Mouse (Mus musculus) MEL (cell line): Measurements from ENCODE around the gene Rab37. TPM values are rescaled to one million over a fixed set of nuclear protein-coding genes. Genes with fewer than 3 reads are reported as not detected.

Experiments
- DNase-seq: peaks from one replicate; pipeline ENCODE4 v3.0.0; 2011; ENCODE audit warnings: low read depth, low spot score
- H3K27ac ChIP-seq: 2 replicates; pipeline ENCODE4 v1.5.1; 2012; ENCODE audit warnings: low read depth, mild to moderate bottlenecking, control low read depth, low read length, moderate library complexity; ENCODE audit not compliant: control insufficient read depth
- H3K27me3 ChIP-seq, 2 experiments: fragments of 150-350 bp in 1 of 2; sonication (generic) in 1 of 2; 2 replicates each; pipeline ENCODE4 v1.6.1; 2012; ENCODE audit warnings: low read length in 2 of 2, mild to moderate bottlenecking in 2 of 2, improper control_type of control experiment in 1 of 2, moderate library complexity in 1 of 2; ENCODE audit not compliant: insufficient read depth in 2 of 2, control insufficient read depth in 1 of 2
- H3K36me3 ChIP-seq, 2 experiments: 2 replicates each; pipeline ENCODE4 v1.6.1; 2012 to 2014; ENCODE audit warnings: low read length in 2 of 2, improper control_type of control experiment in 1 of 2, inconsistent platforms in 1 of 2, mild to moderate bottlenecking in 1 of 2; ENCODE audit not compliant: insufficient read depth in 2 of 2, control insufficient read depth in 1 of 2
- H3K4me1 ChIP-seq, 2 experiments: fragments of 150-350 bp in 1 of 2; sonication (generic) in 1 of 2; 2 replicates each; pipeline ENCODE4 v1.6.1; 2012; ENCODE audit warnings: low read length in 2 of 2, improper control_type of control experiment in 1 of 2, mild to moderate bottlenecking in 1 of 2; ENCODE audit not compliant: insufficient read depth in 2 of 2, control insufficient read depth in 1 of 2
- H3K4me3 ChIP-seq, 2 experiments: fragments of 150-350 bp in 1 of 2; sonication (generic) in 1 of 2; 2 replicates each; pipeline ENCODE4 v1.5.1; 2012; ENCODE audit warnings: low read depth in 2 of 2, low read length in 2 of 2, mild to moderate bottlenecking in 2 of 2, moderate library complexity in 2 of 2, control low read depth in 1 of 2, improper control_type of control experiment in 1 of 2; ENCODE audit not compliant: control insufficient read depth in 1 of 2, insufficient read depth in 1 of 2
- H3K79me2 ChIP-seq: 2 replicates; pipeline ENCODE4 v1.6.1; 2012; ENCODE audit warnings: mild to moderate bottlenecking, low read length, moderate library complexity; ENCODE audit not compliant: control insufficient read depth, poor library complexity, insufficient read depth
- H3K9ac ChIP-seq: 2 replicates; pipeline ENCODE4 v1.6.1; 2012; ENCODE audit warnings: low read depth, mild to moderate bottlenecking, control low read depth, low read length, moderate library complexity; ENCODE audit not compliant: control insufficient read depth, poor library complexity, severe bottlenecking
- H3K9me3 ChIP-seq: fragments of 150-350 bp; sonication (generic); replicated peaks from 2 replicates; pipeline ENCODE4 v1.6.1; 2012; ENCODE audit warnings: mild to moderate bottlenecking, low read length, improper control_type of control experiment, moderate library complexity; ENCODE audit not compliant: insufficient read depth
- BHLHE40 ChIP-seq: IDR thresholded peaks from 2 replicates; pipeline ENCODE4 v1.6.1; 2012; ENCODE audit warnings: low read depth, mild to moderate bottlenecking, inconsistent platforms, low read length, improper control_type of control experiment, borderline replicate concordance
- CHD1 ChIP-seq: IDR thresholded peaks from 2 replicates; pipeline ENCODE4 v1.6.1; 2012; ENCODE audit warnings: low read depth, mild to moderate bottlenecking, inconsistent platforms, low read length, improper control_type of control experiment
- CHD2 ChIP-seq: IDR thresholded peaks from 2 replicates; pipeline ENCODE4 v1.6.1; 2011; ENCODE audit warnings: low read length, improper control_type of control experiment
- CTCF ChIP-seq, 3 experiments: IDR thresholded peaks in 2 of 3; conservative IDR thresholded peaks in 1 of 3; 2 replicates each; pipeline ENCODE4 v1.5.1; 2011 to 2012; ENCODE audit warnings: low read length in 3 of 3, low read depth in 2 of 3, mild to moderate bottlenecking in 2 of 3, improper control_type of control experiment in 1 of 3, inconsistent platforms in 1 of 3, mixed read lengths in 1 of 3, moderate library complexity in 1 of 3; ENCODE audit not compliant: control insufficient read depth in 1 of 3, insufficient read depth in 1 of 3, poor library complexity in 1 of 3, severe bottlenecking in 1 of 3
- ELF1 ChIP-seq: IDR thresholded peaks from 2 replicates; pipeline ENCODE4 v1.6.1; 2014; ENCODE audit warnings: low read depth, mild to moderate bottlenecking, inconsistent platforms, low read length, improper control_type of control experiment, moderate library complexity
- EP300 ChIP-seq, 2 experiments: IDR thresholded peaks; 2 replicates each; pipeline ENCODE4 v1.6.1; 2011; ENCODE audit warnings: improper control_type of control experiment in 2 of 2, low read length in 2 of 2, low read depth in 1 of 2, mild to moderate bottlenecking in 1 of 2
- ETS1 ChIP-seq: IDR thresholded peaks from 2 replicates; pipeline ENCODE4 v1.6.1; 2012; ENCODE audit warnings: low read depth, mild to moderate bottlenecking, inconsistent platforms, low read length, improper control_type of control experiment, moderate library complexity
- GABPA ChIP-seq: IDR thresholded peaks from 2 replicates; pipeline ENCODE4 v1.6.1; 2012; ENCODE audit warnings: low read depth, mild to moderate bottlenecking, inconsistent platforms, low read length, improper control_type of control experiment, moderate library complexity
- GATA1 ChIP-seq: IDR thresholded peaks from 2 replicates; pipeline ENCODE4 v1.6.1; 2011; ENCODE audit warnings: low read depth, low read length, improper control_type of control experiment
- HCFC1 ChIP-seq: IDR thresholded peaks from 2 replicates; pipeline ENCODE4 v1.6.1; 2012; ENCODE audit warnings: low read depth, mild to moderate bottlenecking, inconsistent platforms, low read length, improper control_type of control experiment, moderate library complexity
- JUND ChIP-seq: IDR thresholded peaks from 2 replicates; pipeline ENCODE4 v1.6.1; 2011; ENCODE audit warnings: low read depth, mild to moderate bottlenecking, improper control_type of control experiment, low read length
- KAT2A ChIP-seq: conservative IDR thresholded peaks from 2 replicates; pipeline ENCODE4 v1.6.1; 2012; ENCODE audit warnings: low read depth, low read length, improper control_type of control experiment, inconsistent platforms
- MAFK ChIP-seq: IDR thresholded peaks from 2 replicates; pipeline ENCODE4 v1.6.1; 2011; ENCODE audit warnings: low read depth, mild to moderate bottlenecking, low read length, improper control_type of control experiment, borderline replicate concordance
- MAZ ChIP-seq: IDR thresholded peaks from 2 replicates; pipeline ENCODE4 v1.6.1; 2012; ENCODE audit warnings: low read depth, mild to moderate bottlenecking, inconsistent platforms, low read length, improper control_type of control experiment
- MEF2A ChIP-seq: IDR thresholded peaks from 2 replicates; pipeline ENCODE4 v1.6.1; 2014; ENCODE audit warnings: low read depth, mild to moderate bottlenecking, inconsistent platforms, low read length, improper control_type of control experiment; ENCODE audit not compliant: poor library complexity, insufficient replicate concordance, severe bottlenecking; ENCODE audit errors: extremely low read depth
- MXI1 ChIP-seq: IDR thresholded peaks from 2 replicates; pipeline ENCODE4 v1.6.1; 2011; ENCODE audit warnings: mild to moderate bottlenecking, low read depth, low read length, improper control_type of control experiment
- MYB ChIP-seq: IDR thresholded peaks from 2 replicates; pipeline ENCODE4 v1.6.1; 2011; ENCODE audit warnings: mild to moderate bottlenecking, low read depth, low read length, improper control_type of control experiment
- MYC ChIP-seq: IDR thresholded peaks from 2 replicates; pipeline ENCODE4 v1.6.1; 2011; ENCODE audit warnings: low read depth, mild to moderate bottlenecking, low read length, improper control_type of control experiment, moderate library complexity
- NELFE ChIP-seq: IDR thresholded peaks from 2 replicates; pipeline ENCODE4 v1.6.1; 2011; ENCODE audit warnings: low read depth, low read length, improper control_type of control experiment
- POLR2A ChIP-seq, 2 experiments: IDR thresholded peaks; 2 replicates each; pipeline ENCODE4 v1.6.1; 2011 to 2012; ENCODE audit warnings: low read length in 2 of 2, mild to moderate bottlenecking in 2 of 2, control low read depth in 1 of 2, improper control_type of control experiment in 1 of 2, low read depth in 1 of 2, moderate library complexity in 1 of 2; ENCODE audit not compliant: control insufficient read depth in 1 of 2, insufficient read depth in 1 of 2, poor library complexity in 1 of 2
- POLR2AphosphoS2 ChIP-seq: IDR thresholded peaks from 2 replicates; pipeline ENCODE4 v1.6.1; 2011; ENCODE audit warnings: low read length, improper control_type of control experiment
- POLR2AphosphoS5 ChIP-seq: IDR thresholded peaks from 2 replicates; pipeline ENCODE4 v1.6.1; 2012; ENCODE audit warnings: low read depth, borderline replicate concordance, mild to moderate bottlenecking, inconsistent platforms, low read length, moderate library complexity, mixed read lengths
- RAD21 ChIP-seq: IDR thresholded peaks from 2 replicates; pipeline ENCODE4 v1.6.1; 2011; ENCODE audit warnings: mild to moderate bottlenecking, low read depth, low read length, improper control_type of control experiment
- RCOR1 ChIP-seq: IDR thresholded peaks from 2 replicates; pipeline ENCODE4 v1.6.1; 2012; ENCODE audit warnings: low read depth, mild to moderate bottlenecking, inconsistent platforms, low read length, improper control_type of control experiment
- SIN3A ChIP-seq: IDR thresholded peaks from 2 replicates; pipeline ENCODE4 v1.6.1; 2012; ENCODE audit warnings: low read length, improper control_type of control experiment, inconsistent platforms
- SMC3 ChIP-seq: IDR thresholded peaks from 2 replicates; pipeline ENCODE4 v1.6.1; 2011; ENCODE audit warnings: low read depth, low read length, improper control_type of control experiment
- TAL1 ChIP-seq: IDR thresholded peaks from 2 replicates; pipeline ENCODE4 v1.6.1; 2012; ENCODE audit warnings: mild to moderate bottlenecking, inconsistent platforms, low read length, moderate library complexity, mixed read lengths
- TBP ChIP-seq: IDR thresholded peaks from 2 replicates; pipeline ENCODE4 v1.8.0; 2011; ENCODE audit warnings: low read depth, low read length, improper control_type of control experiment
- TCF12 ChIP-seq: IDR thresholded peaks from 2 replicates; pipeline ENCODE4 v1.6.1; 2014; ENCODE audit warnings: low read depth, mild to moderate bottlenecking, inconsistent platforms, low read length, improper control_type of control experiment, moderate library complexity
- UBTF ChIP-seq: IDR thresholded peaks from 2 replicates; pipeline ENCODE4 v1.6.1; 2012; ENCODE audit warnings: low read depth, mild to moderate bottlenecking, inconsistent platforms, low read length, improper control_type of control experiment, moderate library complexity, borderline replicate concordance; ENCODE audit not compliant: insufficient read depth
- USF1 ChIP-seq: IDR thresholded peaks from 2 replicates; pipeline ENCODE4 v1.6.1; 2014; ENCODE audit warnings: low read depth, mild to moderate bottlenecking, inconsistent platforms, low read length, improper control_type of control experiment, moderate library complexity
- USF2 ChIP-seq, 2 experiments: IDR thresholded peaks; 2 replicates each; pipeline ENCODE4 v1.6.1; 2011 to 2012; ENCODE audit warnings: improper control_type of control experiment in 2 of 2, low read length in 2 of 2, borderline replicate concordance in 1 of 2, inconsistent platforms in 1 of 2, low read depth in 1 of 2, mild to moderate bottlenecking in 1 of 2; ENCODE audit not compliant: insufficient read depth in 1 of 2
- ZC3H11A ChIP-seq: IDR thresholded peaks from 2 replicates; pipeline ENCODE4 v1.6.1; 2012; ENCODE audit warnings: low read depth, mild to moderate bottlenecking, inconsistent platforms, low read length, improper control_type of control experiment
- ZKSCAN1 ChIP-seq: IDR thresholded peaks from 2 replicates; pipeline ENCODE4 v1.6.1; 2012; ENCODE audit warnings: low read depth, mild to moderate bottlenecking, inconsistent platforms, low read length, improper control_type of control experiment, moderate library complexity
- ZMIZ1 ChIP-seq: IDR thresholded peaks from 2 replicates; pipeline ENCODE4 v1.6.1; 2012; ENCODE audit warnings: low read depth, mild to moderate bottlenecking, inconsistent platforms, low read length, improper control_type of control experiment, moderate library complexity
- ZNF384 ChIP-seq: IDR thresholded peaks from 2 replicates; pipeline ENCODE4 v1.6.1; 2012; ENCODE audit warnings: low read depth, mild to moderate bottlenecking, inconsistent platforms, low read length, improper control_type of control experiment
- polyA plus RNA-seq, 2 experiments: library from polyadenylated mRNA; stranded (reverse) in 1 of 2; unstranded in 1 of 2; fragments of >175 nt in 1 of 2; fragments of >200 nt in 1 of 2; gene quantifications; 2 replicates each; pipeline versions ENCODE4 v1.2.1 to v1.2.4; 2012; ENCODE audit warnings: low replicate concordance in 2 of 2, low read depth in 1 of 2; ENCODE audit not compliant: insufficient read length in 2 of 2, insufficient read depth in 1 of 2, missing spikeins in 1 of 2
- total RNA-seq: library from RNA; depleted of rRNA; stranded (reverse); fragments of 300-350 nt; gene quantifications from 2 replicates; pipeline ENCODE4 v1.2.3, GENCODE M21; 2012

The Rab37 gene
- total and polyA plus RNA-seq, 3 experiments = 14.6 to 20.6 TPM; not detected in 1

DNA sequence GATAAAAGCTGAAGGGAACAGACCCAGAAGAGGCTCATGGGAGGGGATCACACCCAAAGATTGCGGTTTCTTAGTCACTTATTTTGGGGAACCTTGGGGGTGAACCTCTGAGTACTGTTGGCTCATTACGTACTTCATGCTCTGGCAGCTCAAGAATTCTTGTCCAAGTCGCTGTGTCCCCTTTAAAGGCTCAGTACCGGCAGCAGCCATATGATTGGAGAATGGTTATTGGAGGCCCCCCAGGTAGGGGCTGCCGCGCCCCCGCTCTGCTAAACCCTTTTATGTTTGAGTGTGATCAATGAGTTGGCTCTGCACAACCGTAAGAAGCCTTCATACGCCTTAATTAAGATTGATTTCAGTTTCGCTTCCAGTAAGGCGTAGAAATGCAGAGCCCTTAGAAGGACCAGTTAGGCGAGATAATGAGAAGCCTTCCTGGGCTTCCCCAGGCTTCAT is 107.7 kb downstream of the Rab37 start:
- Histone ChIP-seq H3K79me2 (peaks cover 12% of the 10 kb centered on the region; the same call in 1 of the 2 replicates), H3K27ac (peak overlapping the region; percentile 99), H3K4me1 (peaks cover 45 to 53% of the 10 kb centered on the region in 2 experiments), H3K27me3 (no peaks in the 10 kb centered on the region), H3K9ac (peak overlapping the region; percentile 70), H3K9me3 (no peaks in the 10 kb centered on the region), H3K36me3 (peaks cover 8 to 54% of the 10 kb centered on the region in 2 experiments), H3K4me3 (peak overlapping the region; percentile 54 to 57)
- peak; percentile 96 for DNase-seq
- TF ChIP-seq RAD21 (no peak), MEF2A (0 out of 2 replicates have a peak, but pooled peaks have one; percentile 39), CHD2 (no peak), MYB (0 out of 2 replicates have a peak, but pooled peaks have one; percentile 51), EP300 (IDR thresholded peaks at IDR 0.05; ENCODE audit: low read depth in 1 of 2, low read length in 2 of 2) (peak; percentile 85 to 92), POLR2AphosphoS5 (no peak), BHLHE40 (peak; percentile 21; the same call in 1 of the 2 replicates), POLR2AphosphoS2 (no peak), SMC3 (0 out of 2 replicates have a peak, but pooled peaks have one; percentile 3), POLR2A (IDR thresholded peaks at IDR 0.05; ENCODE audit: control insufficient read depth in 1 of 2, insufficient read depth in 1 of 2, low read depth in 1 of 2, low read length in 2 of 2, poor library complexity in 1 of 2) (peak in 1 of 2 experiments; percentile 57; a peak in 2 of 4 replicates), UBTF (no peak; the same call in 1 of the 2 replicates), GABPA (0 out of 2 replicates have a peak, but pooled peaks have one; percentile 23), MXI1 (peak; percentile 75), TCF12 (peak; percentile 74; the same call in 1 of the 2 replicates), NELFE (peak; percentile 43; the same call in 1 of the 2 replicates), GATA1 (peak; percentile 71), USF2 (IDR thresholded peaks at IDR 0.05; ENCODE audit: borderline replicate concordance in 1 of 2, insufficient read depth in 1 of 2, low read depth in 1 of 2, low read length in 2 of 2) (no peak), RCOR1 (peak; percentile 94), JUND (peak; percentile 92), ETS1 (peak; percentile 96), TBP (peak; percentile 94), TAL1 (no peak), CHD1 (peak; percentile 12; the same call in 1 of the 2 replicates), ZMIZ1 (peak; percentile 71), USF1 (peak; percentile 3; the same call in 1 of the 2 replicates), ZKSCAN1 (no peak), ELF1 (0 out of 2 replicates have a peak, but pooled peaks have one; percentile 38), CTCF (IDR thresholded peaks at IDR 0.05 in 2 of 3, conservative IDR thresholded peaks at IDR 0.05 in 1 of 3; ENCODE audit: control insufficient read depth in 1 of 3, insufficient read depth in 1 of 3, low read depth in 2 of 3, low read length in 3 of 3, poor library complexity in 1 of 3, severe bottlenecking in 1 of 3) (no peak), MAFK (peak; percentile 59; the same call in 1 of the 2 replicates), KAT2A (no peak), MYC (peak; percentile 88), SIN3A (peak; percentile 94), ZC3H11A (no peak; the same call in 1 of the 2 replicates), HCFC1 (peak; percentile 58; the same call in 1 of the 2 replicates), MAZ (peak; percentile 97), ZNF384 (no peak)
